Mouse (Mus musculus) heart, adult 2 months (tissue): ENCODE measurements around the gene Eps15. TPM values are rescaled to one million over a fixed set of nuclear protein-coding genes. Genes with fewer than 3 reads are reported as not detected.

Experiments
- DNase-seq, 2 experiments: peaks; one replicate each; pipeline ENCODE4 v3.0.0; 2021
- H3K27ac ChIP-seq: fragments of 200-600 bp; 2 replicates; pipeline ENCODE4 v1.8.1; 2022
- H3K27me3 ChIP-seq: fragments of 200-500 bp; 2 replicates; pipeline ENCODE4 v1.6.1; 2012; ENCODE audit warnings: mild to moderate bottlenecking, low read length, inconsistent platforms, mixed read lengths; ENCODE audit not compliant: control insufficient read depth, insufficient read depth
- H3K36me3 ChIP-seq: fragments of 200-500 bp; 2 replicates; pipeline ENCODE4 v1.6.1; 2012; ENCODE audit warnings: low read length, inconsistent platforms; ENCODE audit not compliant: control insufficient read depth, insufficient read depth
- H3K4me1 ChIP-seq: fragments of 200-500 bp; 2 replicates; pipeline ENCODE4 v1.6.1; 2011; ENCODE audit warnings: low read length; ENCODE audit not compliant: control insufficient read depth, insufficient read depth
- H3K4me3 ChIP-seq: fragments of 200-600 bp; 2 replicates; pipeline ENCODE4 v1.8.1; 2022
- H3K79me2 ChIP-seq: fragments of 200-500 bp; replicated peaks from 2 replicates; pipeline ENCODE4 v1.6.1; 2012; ENCODE audit warnings: mild to moderate bottlenecking, inconsistent platforms, low read length, moderate library complexity, mixed read lengths; ENCODE audit not compliant: control insufficient read depth, insufficient read depth
- H3K9ac ChIP-seq: fragments of 200-500 bp; 2 replicates; pipeline ENCODE4 v1.6.1; 2012; ENCODE audit warnings: low read depth, mild to moderate bottlenecking, control low read depth, inconsistent platforms, low read length, mixed read lengths
- CTCF ChIP-seq: fragments of 200-600 bp; IDR thresholded peaks from 2 replicates; pipeline ENCODE4 v1.8.1; 2022; ENCODE audit warnings: antibody characterized with exemption, mild to moderate bottlenecking, moderate library complexity
- EP300 ChIP-seq: fragments of 200-500 bp; IDR thresholded peaks from 2 replicates; pipeline ENCODE4 v1.6.1; 2011; ENCODE audit warnings: low read depth, low read length, control low read depth; ENCODE audit not compliant: insufficient read depth
- POLR2A ChIP-seq: fragments of 200-500 bp; IDR thresholded peaks from 2 replicates; pipeline ENCODE4 v1.6.1; 2011; ENCODE audit warnings: mild to moderate bottlenecking, low read depth, low read length, control low read depth; ENCODE audit not compliant: insufficient read depth
- WGBS: fragments of 180-500 bp; shearing (Covaris S2); methylation state at CpG from one replicate; pipeline ENCODE4 v1.1.7; 2018; 5-methylcytosine and 5-hydroxymethylcytosine counted together
- intact Hi-C: fragments of 180-260 bp; cut with DNase I; formaldehyde crosslinking; loops from one replicate; pipeline ENCODE4 v1.15.1; 2025
- polyA plus RNA-seq: library from polyadenylated mRNA; depleted of rRNA; stranded (reverse); fragments of >200 nt; gene quantifications from 2 replicates; pipeline ENCODE4 v1.2.3, GENCODE M21; 2012
- total RNA-seq, 2 experiments: library from RNA; stranded (reverse); gene quantifications; 2 replicates each; pipeline ENCODE4 v1.2.3; 2021

Eps15 gene
- total and polyA plus RNA-seq, 3 experiments: 9.9 to 46.8 (median 43.1) TPM

DNA sequence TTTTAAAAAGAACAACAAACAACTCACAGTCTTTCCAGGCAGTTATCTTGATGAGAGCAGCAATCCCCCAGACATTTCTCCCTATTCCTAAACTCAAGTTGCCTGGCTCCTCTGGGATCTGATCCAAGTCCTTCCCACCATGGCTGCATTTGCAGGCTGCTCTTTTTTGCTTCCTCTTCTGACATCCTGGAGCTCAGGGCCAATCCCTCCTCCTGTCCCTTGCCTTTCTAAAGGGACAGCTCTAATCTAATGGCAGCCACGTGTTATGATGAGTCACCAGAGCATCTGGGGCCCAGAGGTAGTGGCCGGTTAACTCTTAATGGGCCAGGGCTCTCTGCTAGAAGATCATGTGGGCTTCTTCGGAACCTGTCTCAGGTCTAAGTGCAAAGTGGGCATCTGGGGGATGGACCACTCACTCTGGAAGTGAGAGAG is 126.0 kb downstream of the Eps15 start:
- Histone ChIP-seq H3K27me3 (no peaks in the 10 kb centered on the region), H3K36me3 (no peaks in the 10 kb centered on the region), H3K4me3 (peak overlapping the region; percentile 65), H3K27ac (peak overlapping the region; percentile 47; the same call in 1 of the 2 replicates), H3K4me1 (peaks cover 4% of the 10 kb centered on the region), H3K79me2 (no peaks in the 10 kb centered on the region), H3K9ac (no peak overlapping the region)
- DNase-seq: peak; percentile 70 to 83
- 1% methylated on average over 3 of the region's 3 CpGs for WGBS
- TF ChIP-seq CTCF: no peak
- TF ChIP-seq POLR2A: no peak
- peak; percentile 43; the same call in 1 of the 2 replicates for TF ChIP-seq EP300
- intact Hi-C loops: loop anchor here (1.0 kb wide), 1 partner anchor 126 kb away; the partner anchor contains the start of gene Eps15

DNA sequence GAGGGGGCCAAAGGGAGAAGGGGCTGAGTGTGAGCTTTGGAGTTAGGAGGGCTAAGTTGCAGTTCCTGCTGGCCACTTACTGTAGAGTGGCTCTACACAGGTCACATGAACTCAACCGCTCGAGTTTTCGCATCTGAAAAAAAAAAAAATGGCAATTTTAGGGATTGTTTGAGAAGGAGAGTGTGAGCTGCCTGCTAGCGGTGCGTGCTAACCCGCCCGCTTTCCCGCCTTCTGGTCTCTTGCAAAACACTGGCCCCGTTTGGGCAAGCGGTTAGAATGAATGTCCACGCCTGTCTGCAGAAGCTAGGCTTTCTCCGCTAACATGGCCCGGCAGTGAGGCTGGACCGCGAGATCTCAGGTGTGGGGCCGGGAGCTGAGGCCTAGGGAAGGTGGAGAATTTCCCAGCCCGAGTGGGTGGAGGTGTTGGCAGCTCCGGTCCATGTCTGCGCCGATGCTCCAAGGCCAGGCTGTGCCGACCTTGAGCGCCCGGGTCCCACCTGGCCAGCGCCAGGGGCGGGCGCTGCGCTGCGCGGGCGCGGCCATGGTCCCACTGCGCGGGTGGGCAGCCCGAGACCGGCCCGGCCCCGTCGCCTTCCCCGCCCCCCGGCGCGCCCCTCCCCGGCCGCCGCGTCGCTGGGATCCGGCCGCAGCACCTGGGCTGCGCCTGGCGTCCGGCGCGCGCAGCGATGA is 126.6 kb downstream of the Eps15 start, which contains the start of gene Ttc39a:
TSS of gene Ttc39a (plus strand) at position 138 of the 690 bp plus-strand sequence.
- no peak for TF ChIP-seq CTCF
- TF ChIP-seq EP300: no peak
- TF ChIP-seq POLR2A: no peak
- Histone ChIP-seq H3K4me1 (peaks cover 4% of the 10 kb centered on the region), H3K27ac (peak within 1 kb of the TSS; percentile 47), H3K36me3 (no peaks in the 10 kb centered on the region), H3K27me3 (no peaks in the 10 kb centered on the region), H3K79me2 (no peaks in the 10 kb centered on the region), H3K9ac (peak within 1 kb of the TSS; percentile 61), H3K4me3 (peak within 1 kb of the TSS; percentile 65)
- DNase-seq: peak; percentile 63 to 64
- intact Hi-C loops: loop anchor here (1.0 kb wide), 1 partner anchor 126 kb away; the partner anchor contains the start of gene Eps15
- 1% methylated on average over 56 of the region's 56 CpGs for WGBS

DNA sequence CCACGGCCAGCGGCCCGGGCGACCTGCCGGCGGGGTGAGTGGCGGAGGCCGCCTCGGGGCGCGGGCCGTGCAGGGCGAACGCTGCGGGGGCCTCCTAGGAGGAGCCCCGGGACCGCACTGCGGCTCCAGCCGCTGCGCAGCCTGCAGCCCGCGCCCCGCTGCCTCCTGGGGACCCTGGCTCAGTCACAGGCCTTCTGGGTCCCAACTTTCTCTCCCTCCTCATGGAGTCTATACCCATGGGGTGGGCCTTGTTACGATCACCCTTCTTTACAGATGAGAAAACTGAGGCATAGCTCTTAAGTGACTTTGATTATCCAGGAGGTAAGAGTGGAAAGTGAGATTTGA is 127.1 kb downstream of the Eps15 start:
- 10% methylated on average over 24 of the region's 24 CpGs for WGBS
- no peak for DNase-seq
- Histone ChIP-seq H3K9ac (peak overlapping the region; percentile 61), H3K79me2 (no peaks in the 10 kb centered on the region), H3K36me3 (no peaks in the 10 kb centered on the region), H3K4me3 (peak overlapping the region; percentile 65), H3K27ac (no peak overlapping the region), H3K27me3 (no peaks in the 10 kb centered on the region), H3K4me1 (peaks cover 4% of the 10 kb centered on the region)
- intact Hi-C loops: no loop called here
- no peak for TF ChIP-seq EP300
- TF ChIP-seq POLR2A: no peak
- TF ChIP-seq CTCF: no peak

DNA sequence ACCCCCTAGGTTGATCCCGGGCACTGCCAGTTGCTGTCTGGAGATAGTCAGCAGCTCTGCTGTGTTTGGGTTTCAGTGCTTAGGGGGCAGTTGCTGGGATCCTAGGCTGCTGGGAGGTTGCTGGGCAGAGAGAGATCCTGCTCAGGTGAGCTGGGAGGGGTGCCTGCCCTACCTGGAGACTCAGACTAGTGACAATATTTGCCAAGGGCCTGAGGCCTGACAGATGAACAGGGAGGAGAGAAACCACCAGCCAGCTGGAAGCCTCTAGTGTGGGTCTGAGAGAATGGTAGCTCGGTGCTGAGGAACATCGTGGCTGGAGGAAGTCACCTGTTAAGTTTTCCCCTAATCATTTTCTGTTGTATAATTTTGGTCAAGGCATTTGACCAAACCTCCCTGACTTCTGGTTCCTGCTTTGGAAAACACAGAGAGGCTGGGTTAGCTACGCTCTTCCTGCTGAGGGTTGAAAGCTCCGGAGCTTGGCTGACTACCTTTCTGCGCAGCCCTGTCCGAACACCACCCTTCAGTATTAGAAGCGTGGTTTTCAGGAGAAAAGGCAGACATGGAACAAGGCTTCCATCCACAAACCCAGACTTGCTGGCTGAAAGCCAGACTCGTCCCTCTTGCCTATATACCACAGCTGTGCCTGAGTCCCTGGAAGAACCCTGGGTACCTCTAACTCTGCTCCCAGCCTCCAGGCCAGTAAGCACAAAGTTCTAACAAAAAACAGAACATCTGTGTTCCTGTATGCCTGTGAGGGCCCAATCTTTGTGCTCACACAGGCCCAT is 127.8 kb downstream of the Eps15 start:
- H3K27ac ChIP-seq: no peak overlapping the region
- WGBS: 81% methylated on average over 9 of the region's 9 CpGs
- H3K27me3 ChIP-seq: no peaks in the 10 kb centered on the region

DNA sequence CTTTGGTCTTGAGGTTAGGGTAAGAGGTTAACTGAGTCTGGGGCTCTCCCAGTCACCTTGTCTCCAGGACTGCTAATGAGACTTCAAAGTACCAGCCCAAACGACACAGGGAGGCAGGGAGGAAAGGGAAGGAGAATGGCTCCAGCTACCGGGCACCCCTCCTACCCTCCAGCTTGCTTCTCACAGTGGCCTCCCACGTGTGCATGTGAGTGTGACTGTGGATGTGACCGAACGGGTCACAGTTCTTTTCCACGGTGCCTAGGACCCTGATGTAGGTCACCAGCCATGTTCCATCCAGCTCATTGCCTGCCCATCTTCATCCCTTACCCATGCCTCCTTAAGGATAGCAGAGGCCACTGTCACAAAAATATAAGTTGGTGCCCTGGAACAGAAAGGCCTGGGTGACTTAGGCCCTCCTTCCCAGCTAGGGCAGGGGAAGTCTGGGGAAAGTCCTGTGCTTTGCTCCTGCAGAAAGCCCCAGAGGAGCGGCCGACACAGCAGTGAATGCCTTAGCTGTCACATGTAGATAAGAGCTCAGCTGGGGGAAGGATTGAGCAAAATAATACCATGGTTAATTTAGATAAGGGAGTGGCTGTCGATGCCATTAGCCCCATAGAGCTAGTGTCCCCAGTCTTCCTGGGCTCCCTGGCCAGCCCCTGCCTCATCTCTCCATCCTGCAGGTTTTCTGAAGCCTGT is 130.8 kb downstream of the Eps15 start:
- H3K79me2 ChIP-seq: no peaks in the 10 kb centered on the region
- intact Hi-C loops: no loop called here
- H3K27me3 ChIP-seq: no peaks in the 10 kb centered on the region
- no peak for DNase-seq
- 45% methylated on average over 9 of the region's 9 CpGs for WGBS
- TF ChIP-seq CTCF (no peak), POLR2A (no peak), EP300 (no peak)
- H3K36me3 ChIP-seq: no peaks in the 10 kb centered on the region
- no peak overlapping the region for H3K4me3 ChIP-seq
- no peak overlapping the region for H3K9ac ChIP-seq
- H3K4me1 ChIP-seq: peaks cover 2% of the 10 kb centered on the region
- no peak overlapping the region for H3K27ac ChIP-seq

More for the DNA sequence above, 127.8 kb downstream of the Eps15 start:
- Histone ChIP-seq H3K4me3 (no peak overlapping the region), H3K4me1 (peaks cover 4% of the 10 kb centered on the region), H3K9ac (no peak overlapping the region), H3K36me3 (no peaks in the 10 kb centered on the region), H3K79me2 (no peaks in the 10 kb centered on the region)
- intact Hi-C loops: no loop called here
- TF ChIP-seq CTCF (no peak), POLR2A (no peak), EP300 (no peak)
- DNase-seq: no peak
